Mouse (Mus musculus): ENCODE data around the gene Lyz2.

The Lyz2 gene

DNA sequence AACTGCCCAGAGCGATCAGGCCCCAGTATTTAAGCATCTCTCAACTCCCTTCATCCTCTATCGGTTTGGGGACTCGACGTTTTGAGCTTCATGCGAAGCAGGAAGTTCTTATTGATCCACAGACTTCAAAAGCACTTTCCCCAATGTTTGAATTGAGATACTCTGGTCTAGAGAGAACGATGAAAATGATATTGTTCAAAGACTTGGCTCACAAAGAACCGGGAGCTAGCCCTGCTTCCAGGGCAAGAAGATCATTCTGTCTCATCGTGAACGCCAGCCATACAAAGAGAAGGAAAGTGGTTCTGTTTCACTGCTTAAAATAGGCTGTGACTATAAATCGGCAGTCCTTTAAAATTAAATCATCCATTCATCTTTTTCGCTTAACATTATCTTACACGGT lies 43.5 kb downstream of the Lyz2 start, which contains the start of gene 9530003J23Rik:
TSS of gene 9530003J23Rik (minus strand) at position 101 of the 400 bp plus-strand sequence.
- H3K4me3 ChIP-seq (replicated peaks; ENCODE audit: low read length), result no peak within 1 kb of the TSS
- H3K36me3 ChIP-seq (ENCODE audit: insufficient read depth, low read length), result no peaks in the 10 kb centered on the region
- H3K27me3 ChIP-seq (ENCODE audit: insufficient read depth, low read length), result peaks cover 3% of the 10 kb centered on the region
- H3K9me3 ChIP-seq (ENCODE audit: low read length), result no peaks in the 10 kb centered on the region
- no peaks in the 10 kb centered on the region; the same call in 1 of the 2 replicates for H3K4me1 ChIP-seq (replicated peaks; ENCODE audit: low read depth, low read length)
- no peak for TF ChIP-seq CTCF (conservative IDR thresholded peaks at IDR 0.05; ENCODE audit: low read length)
- no peak for TF ChIP-seq POU5F1 (IDR thresholded peaks at IDR 0.05; ENCODE audit: borderline replicate concordance, low read length)
- no peak for TF ChIP-seq NANOG (IDR thresholded peaks at IDR 0.05; ENCODE audit: borderline replicate concordance, low read length)

DNA sequence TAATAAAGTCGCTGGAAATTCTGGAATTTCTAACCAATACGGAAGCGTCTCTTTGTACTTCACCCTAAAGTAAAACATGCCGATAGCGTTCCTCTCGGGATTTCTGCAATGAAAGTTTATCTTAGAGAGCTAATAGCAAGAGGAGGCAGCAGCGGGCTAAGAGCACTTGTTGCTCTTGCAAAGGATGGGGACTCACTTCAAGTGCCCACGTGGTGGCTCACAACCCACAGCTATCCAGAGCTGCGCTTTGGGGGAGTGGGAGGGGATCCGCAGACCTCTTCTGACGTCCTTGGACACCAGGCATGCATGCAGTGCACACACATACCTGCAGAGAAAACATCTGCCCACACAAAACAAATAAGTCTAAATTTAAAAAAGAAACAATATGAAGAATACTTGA lies 46.3 kb downstream of the Lyz2 start:
- Histone ChIP-seq H3K36me3 (ENCODE audit: insufficient read depth, low read length) (no peaks in the 10 kb centered on the region), H3K9me3 (ENCODE audit: low read length) (no peaks in the 10 kb centered on the region), H3K27me3 (ENCODE audit: insufficient read depth, low read length) (no peaks in the 10 kb centered on the region), H3K4me3 (replicated peaks; ENCODE audit: low read length) (no peak overlapping the region), H3K4me1 (replicated peaks; ENCODE audit: low read depth, low read length) (peaks cover 3% of the 10 kb centered on the region)
- TF ChIP-seq POU5F1 (IDR thresholded peaks at IDR 0.05; ENCODE audit: borderline replicate concordance, low read length) (no peak), NANOG (IDR thresholded peaks at IDR 0.05; ENCODE audit: borderline replicate concordance, low read length) (no peak), CTCF (conservative IDR thresholded peaks at IDR 0.05; ENCODE audit: low read length) (no peak)

DNA sequence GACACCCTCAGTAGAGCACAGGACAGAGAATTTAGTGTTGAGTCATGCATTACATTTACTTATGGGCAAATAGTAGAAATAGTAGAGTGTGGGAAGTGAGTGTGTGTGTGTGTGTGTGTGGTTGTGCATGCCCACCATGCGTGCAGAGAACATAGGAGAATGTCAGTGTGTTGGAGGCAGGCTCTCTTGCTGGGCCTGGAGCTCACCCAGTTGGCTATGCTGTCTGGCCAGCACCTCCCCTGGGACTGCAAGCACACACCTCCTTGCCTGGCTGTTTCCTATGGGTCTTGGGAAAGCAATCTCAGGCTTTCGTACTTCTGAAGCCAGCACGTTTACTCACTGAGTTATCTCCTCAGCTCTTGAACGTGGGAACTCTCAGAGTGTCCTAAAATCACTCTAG lies 47.3 kb downstream of the Lyz2 start:
- Histone ChIP-seq H3K4me3 (replicated peaks; ENCODE audit: low read length) (no peak overlapping the region), H3K27me3 (ENCODE audit: insufficient read depth, low read length) (no peaks in the 10 kb centered on the region)
- TF ChIP-seq NANOG (IDR thresholded peaks at IDR 0.05; ENCODE audit: borderline replicate concordance, low read length) (no peak), POU5F1 (IDR thresholded peaks at IDR 0.05; ENCODE audit: borderline replicate concordance, low read length) (no peak), CTCF (conservative IDR thresholded peaks at IDR 0.05; ENCODE audit: low read length) (no peak)

DNA sequence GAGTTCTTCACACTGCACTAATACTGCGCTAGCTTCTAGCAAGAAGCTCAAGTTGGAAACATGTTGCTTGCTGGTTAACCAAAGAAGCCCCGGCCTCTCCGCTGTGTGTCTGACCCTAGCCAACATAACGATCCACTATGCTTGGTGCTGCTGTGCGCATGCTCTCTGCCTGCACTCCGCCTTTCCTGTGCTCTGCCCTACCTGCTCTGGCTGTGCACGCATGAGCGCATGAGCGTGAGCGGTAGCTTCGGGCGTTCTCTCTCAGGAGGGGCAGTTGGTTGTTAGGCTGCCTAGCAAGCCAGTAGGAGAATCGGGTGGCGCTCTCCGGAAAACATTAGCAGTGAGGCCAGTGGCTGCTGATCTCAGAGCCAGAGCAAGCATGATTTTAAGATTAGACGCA lies 52.3 kb downstream of the Lyz2 start:
- no peaks in the 10 kb centered on the region for H3K36me3 ChIP-seq (ENCODE audit: insufficient read depth, low read length)

More for the DNA sequence above, 47.3 kb downstream of the Lyz2 start:
- Histone ChIP-seq H3K4me1 (replicated peaks; ENCODE audit: low read depth, low read length) (peaks cover 13% of the 10 kb centered on the region), H3K9me3 (ENCODE audit: low read length) (no peaks in the 10 kb centered on the region), H3K36me3 (ENCODE audit: insufficient read depth, low read length) (no peaks in the 10 kb centered on the region)

More for the DNA sequence above, 52.3 kb downstream of the Lyz2 start:
- Histone ChIP-seq H3K9me3 (ENCODE audit: low read length) (no peaks in the 10 kb centered on the region), H3K4me3 (replicated peaks; ENCODE audit: low read length) (peak overlapping the region; percentile 45), H3K27me3 (ENCODE audit: insufficient read depth, low read length) (no peaks in the 10 kb centered on the region), H3K4me1 (replicated peaks; ENCODE audit: low read depth, low read length) (peaks cover 38% of the 10 kb centered on the region)
- no peak for TF ChIP-seq NANOG (IDR thresholded peaks at IDR 0.05; ENCODE audit: borderline replicate concordance, low read length)
- no peak for TF ChIP-seq POU5F1 (IDR thresholded peaks at IDR 0.05; ENCODE audit: borderline replicate concordance, low read length)
- no peak for TF ChIP-seq CTCF (conservative IDR thresholded peaks at IDR 0.05; ENCODE audit: low read length)

Measured in E14TG2a.4 (cell line).